Mouse (Mus musculus) testis, postnatal 10 days (tissue): ENCODE data around the gene Rbks.

Experiments
- DNase-seq: peaks from one replicate; pipeline ENCODE4 v3.0.0; 2021; ENCODE audit warnings: low spot score

Rbks gene

GRCm38 (mm10) chr5:31581932-31582331 lies 115.5 kb downstream of the Rbks start:
- no peak for DNase-seq

GRCm38 (mm10) chr5:31581263-31581662 lies 116.2 kb downstream of the Rbks start:
- DNase-seq, result no peak

GRCm38 (mm10) chr5:31576539-31576975 lies 120.9 kb downstream of the Rbks start:
- DNase-seq, result no peak
